Mouse (Mus musculus): ENCODE measurements at regions not wholly inside any gene's neighbourhood (a gene's known extent, or its start where the extent isn't known, plus 50 kb on each side); places are given as distances from the start of the nearest gene placed in this dataset.
"Not testable (repeated sequence)": the region's sequence is repeated elsewhere in the genome, so short reads cannot be mapped to it uniquely, and the experiment has no call there.

DNA sequence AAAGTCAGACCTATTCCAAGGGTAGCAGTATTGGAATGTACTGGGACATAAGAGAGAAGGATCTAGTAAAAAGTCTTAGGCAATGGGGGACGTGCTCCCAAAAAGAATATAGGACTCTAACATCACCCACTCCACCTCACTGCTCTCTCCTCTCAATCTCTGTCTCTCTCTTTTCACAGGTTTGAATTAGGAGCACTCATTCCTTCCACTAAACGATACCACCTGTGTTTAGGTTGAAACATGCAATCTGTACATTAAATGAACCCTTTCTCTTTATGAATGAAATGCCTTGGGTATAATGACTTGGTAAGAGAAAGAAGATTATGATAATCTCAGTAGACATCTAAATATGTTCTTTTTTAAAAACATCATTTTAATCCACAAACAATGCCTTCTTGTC lies 129.4 kb downstream of the Zpld1 start:
- DNase-seq (ENCODE audit: low spot score) = no peak

DNA sequence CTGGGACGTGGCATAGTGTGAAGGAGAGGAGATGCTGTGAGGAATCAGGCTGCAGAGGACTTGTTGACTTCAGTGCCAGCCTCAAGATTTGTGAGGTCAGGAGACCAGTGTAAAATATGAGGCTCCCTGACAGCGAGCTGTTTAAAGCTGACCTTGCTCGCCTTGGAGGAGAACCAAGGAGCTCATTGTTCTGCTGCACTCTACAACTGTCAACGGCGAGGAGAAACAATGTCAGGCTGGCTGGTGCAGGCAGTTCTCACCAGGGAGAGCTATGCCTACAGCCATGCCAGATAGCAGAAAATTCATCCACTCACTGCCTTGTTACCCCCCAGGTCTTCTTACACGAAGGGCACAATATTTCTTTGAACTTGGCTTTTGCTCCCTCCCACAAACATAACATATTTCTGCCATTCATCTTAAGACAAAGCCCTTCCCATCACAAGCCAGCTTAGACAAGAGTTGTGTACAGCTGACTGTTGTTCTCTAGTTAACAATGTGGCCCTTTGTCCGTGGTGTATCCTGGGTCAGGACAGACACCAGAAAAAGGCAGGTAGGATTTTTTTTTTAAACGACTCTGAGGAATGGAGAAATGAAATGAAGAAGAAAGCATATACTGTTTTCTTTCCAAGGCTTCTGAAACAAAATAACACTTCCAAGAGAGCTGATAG lies 131.5 kb downstream of the Zpld1 start:
- no peak for DNase-seq (ENCODE audit: low spot score)

GRCm38 (mm10) chr16:55162926-55163325 lies 134.9 kb downstream of the Zpld1 start:
- DNase-seq (ENCODE audit: low spot score) = no peak

DNA sequence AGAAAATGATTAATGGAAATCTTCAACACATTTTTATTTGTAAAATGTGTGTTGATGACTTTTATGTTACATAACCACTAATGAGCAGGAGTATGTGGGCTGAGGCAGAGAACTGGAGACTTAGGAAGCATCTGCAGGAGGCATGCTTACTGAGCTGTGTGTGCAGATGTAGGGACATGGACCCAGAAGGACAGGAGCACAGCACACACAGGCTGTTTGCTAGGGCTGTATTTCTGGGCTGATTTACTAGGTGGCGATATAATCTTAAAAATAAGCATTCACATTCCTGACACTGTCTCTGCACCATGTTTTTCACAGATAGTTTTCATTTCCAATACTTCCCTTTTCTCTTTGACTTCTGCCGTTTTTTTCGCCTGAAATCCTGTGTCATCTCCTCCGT lies 146.1 kb downstream of the Zpld1 start:
- no peak for DNase-seq (ENCODE audit: low spot score)

DNA sequence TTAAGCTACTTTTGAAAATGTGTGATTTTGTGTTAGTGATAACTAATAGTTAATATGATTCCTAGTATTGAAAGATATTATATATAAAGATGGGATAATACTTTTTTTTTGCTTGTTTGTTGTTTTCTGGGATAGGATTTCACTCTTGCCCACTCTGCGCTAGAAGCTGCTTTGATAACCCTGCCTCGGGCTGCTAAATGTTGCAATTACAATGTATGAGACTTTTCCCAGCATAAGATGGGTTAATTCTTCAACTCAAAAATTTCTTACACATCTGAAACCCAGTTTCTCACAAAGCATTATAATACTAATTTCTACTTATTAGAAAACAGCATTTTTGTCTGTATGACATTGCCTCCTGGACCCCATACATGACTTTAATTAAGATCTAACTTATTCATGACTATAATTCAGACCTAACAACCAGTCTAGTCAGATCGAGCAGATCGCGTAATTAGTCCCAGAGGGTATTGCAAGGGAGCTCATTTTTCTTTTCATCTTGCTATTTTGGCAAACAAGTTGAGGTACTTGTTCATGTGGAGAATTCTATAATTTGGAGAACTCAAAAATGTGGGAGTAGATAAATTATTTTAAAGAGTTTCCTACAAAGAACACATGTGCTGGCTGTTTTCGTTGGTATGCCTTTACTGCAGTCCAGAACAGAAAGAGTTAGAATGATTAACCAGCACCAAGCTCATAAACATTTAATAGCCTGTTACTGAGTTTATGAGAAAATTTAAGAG lies 155.2 kb downstream of the Zpld1 start:
- no peak for DNase-seq (ENCODE audit: low spot score)

DNA sequence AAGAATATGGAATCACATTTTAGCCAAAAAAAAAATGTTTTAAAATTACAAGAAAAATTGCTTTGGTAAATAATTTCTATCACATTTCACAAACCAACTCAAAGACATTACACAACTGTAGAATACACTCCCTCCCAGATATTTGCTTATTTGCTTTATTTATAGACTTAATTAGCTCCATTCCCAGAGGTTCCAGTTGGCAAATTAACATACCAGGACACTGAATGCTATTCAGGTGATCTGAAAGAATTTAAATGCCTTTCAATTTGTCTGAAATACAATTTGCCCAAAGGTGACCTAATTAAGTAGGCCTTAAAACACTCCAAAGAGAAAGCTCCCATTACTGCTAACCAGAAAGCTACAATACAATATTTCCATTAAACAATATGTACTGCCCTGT lies 162.8 kb downstream of the Zpld1 start:
- DNase-seq (ENCODE audit: low spot score) = no peak

GRCm38 (mm10) chr16:55097651-55098050 lies 200.1 kb downstream of the Zpld1 start:
- DNase-seq (ENCODE audit: low spot score) = no peak

- DNase-seq (ENCODE audit: low spot score) = no peak
These were observed 210.3 kb downstream of the Zpld1 start for GRCm38 (mm10) chr16:55087461-55087860.

GRCm38 (mm10) chr16:55076172-55076571 lies 221.6 kb downstream of the Zpld1 start:
- no peak for DNase-seq (ENCODE audit: low spot score)

DNA sequence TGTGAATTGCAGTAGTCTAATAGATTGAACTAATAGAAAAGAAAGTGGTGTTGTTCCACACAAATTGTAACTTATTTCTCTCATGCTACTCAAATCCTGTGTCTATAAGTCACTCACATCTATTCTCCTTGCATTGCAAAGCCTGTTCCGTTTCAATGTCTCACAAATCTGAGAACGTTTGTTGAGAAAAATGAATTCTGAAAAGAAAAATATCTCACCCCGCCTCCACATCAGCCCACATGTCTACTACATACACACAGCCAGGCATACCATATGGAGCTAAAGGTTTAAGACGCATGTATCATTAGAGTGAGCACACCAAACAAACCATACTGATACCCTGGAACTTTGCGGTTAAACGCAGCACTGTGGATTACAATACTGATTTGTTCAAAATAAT lies 258.0 kb downstream of the Zpld1 start:
- no peak for DNase-seq (ENCODE audit: low spot score)

GRCm38 (mm10) chr16:55001661-55002289 lies 296.0 kb downstream of the Zpld1 start:
- DNase-seq (ENCODE audit: low spot score) = no peak

DNA sequence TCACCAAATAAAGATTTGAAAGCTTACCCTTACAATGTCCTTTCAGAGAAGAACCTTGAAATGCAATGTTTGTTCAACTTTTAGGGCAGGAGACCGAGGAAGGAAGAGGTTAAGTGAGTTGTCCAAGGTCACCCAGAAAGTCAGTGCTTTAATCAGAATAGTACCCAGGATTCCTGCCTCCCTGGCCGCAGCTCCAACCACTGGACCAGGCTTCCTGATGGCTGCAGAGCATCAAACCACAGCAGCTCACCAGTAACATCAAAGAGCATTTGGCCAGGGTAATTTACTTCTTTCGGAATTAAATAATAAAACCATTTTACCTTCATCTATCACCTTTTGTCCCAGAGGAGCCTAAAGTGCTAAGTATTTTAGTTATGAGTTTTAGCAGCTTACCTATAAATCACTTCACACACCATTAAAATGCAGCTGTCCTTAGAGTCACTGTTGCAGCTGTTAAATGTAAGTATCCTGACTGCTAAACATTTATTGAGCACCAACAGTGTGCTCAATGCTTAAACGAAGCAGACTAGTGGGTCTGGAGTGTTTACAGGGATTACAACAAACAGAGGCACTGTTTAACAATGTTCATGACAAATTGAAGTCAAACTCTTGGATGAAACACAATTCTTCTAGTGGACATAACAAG lies 306.1 kb downstream of the Zpld1 start:
- no peak for DNase-seq (ENCODE audit: low spot score)

GRCm38 (mm10) chr16:54983759-54984218 lies 314.0 kb downstream of the Zpld1 start:
- DNase-seq (ENCODE audit: low spot score) = peak; percentile 6

GRCm38 (mm10) chr16:54970356-54970755 lies 327.4 kb downstream of the Zpld1 start:
- DNase-seq (ENCODE audit: low spot score) = no peak

DNA sequence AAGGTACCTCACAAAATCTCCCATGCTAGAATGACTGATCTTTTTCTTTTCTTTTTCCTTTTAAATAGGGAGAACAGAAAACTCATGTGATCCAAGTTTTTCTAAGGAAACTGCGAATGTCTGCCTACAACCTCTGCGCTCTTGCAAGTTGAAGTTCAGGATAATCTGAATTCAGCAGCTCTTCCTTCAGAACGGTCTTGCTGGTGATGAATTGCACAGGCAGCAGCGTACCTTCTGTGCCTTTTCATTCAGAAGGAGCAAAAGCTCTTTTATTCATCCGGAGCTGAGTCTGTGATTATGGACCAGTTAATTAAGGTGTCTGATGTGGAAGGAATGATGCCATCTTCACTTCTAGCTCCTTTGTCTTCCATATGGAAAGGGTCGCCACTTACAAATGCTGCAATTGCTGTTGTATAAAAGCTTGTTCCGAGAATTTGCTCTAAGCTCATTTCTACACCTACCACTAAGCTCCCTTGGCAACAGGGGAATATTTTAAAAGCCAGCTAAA lies 353.9 kb downstream of the Zpld1 start:
- DNase-seq (ENCODE audit: low spot score) = no peak

DNA sequence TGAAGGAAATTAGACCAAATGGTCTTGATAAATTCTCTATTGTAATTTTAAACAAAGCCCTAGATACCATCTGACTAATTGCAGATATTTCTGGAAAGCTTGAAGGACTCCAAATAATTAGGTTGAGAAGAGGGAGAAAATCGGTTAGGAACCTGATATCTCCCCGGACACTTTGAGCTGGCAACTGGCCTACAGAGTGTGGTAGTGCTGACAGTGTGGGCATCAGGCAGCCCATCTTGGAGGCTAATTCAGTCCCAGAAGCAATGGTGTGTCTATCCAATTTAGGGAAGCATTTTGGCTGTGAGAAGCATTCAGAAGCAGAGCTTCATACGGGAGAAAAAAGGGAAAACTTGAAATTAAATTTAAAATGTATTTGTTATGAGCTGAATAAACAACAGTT lies 369.5 kb downstream of the Zpld1 start:
- no peak for DNase-seq (ENCODE audit: low spot score)

DNA sequence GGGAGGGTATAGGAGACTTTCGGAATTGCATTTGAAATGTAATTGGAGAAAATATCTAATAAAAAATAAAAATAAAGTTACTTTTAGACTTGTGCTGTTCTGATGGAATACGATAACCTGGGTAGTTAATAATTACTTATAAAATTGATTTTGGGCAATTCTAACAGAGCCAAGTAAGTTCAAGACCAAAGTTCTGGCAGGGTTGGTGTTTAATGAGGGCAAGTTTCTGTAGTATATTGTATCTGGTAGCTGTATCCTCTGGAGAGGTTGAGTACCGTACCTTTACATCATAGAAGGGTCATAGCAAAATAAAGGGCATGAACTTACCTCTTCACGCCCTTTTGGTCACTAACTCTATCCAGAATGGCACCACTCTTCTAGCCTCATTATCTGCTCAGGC lies 394.9 kb downstream of the Zpld1 start:
- no peak for DNase-seq (ENCODE audit: low spot score)

DNA sequence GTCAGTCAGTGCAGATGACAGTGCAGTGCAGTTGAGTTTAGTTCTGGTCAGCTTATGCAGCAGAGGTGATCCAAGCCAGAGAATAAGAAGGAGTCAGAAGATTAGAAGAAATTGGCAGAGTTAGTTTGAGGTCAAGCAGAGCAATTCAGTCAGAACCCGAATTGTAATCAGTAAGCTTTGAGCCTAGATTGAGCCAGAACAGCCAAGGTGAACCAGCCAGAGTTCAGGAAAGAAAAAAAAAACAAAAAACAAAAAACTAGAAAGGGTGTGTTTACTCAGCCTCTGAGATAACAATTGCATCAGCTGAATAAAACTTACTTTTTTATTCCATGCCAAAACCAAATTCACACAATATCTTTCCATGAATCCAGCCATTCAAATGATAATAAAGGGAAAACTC lies 396.3 kb downstream of the Zpld1 start:
- DNase-seq (ENCODE audit: low spot score) = no peak

- DNase-seq (ENCODE audit: low spot score) = no peak
These were observed 403.1 kb downstream of the Zpld1 start for GRCm38 (mm10) chr16:54894661-54895060.

DNA sequence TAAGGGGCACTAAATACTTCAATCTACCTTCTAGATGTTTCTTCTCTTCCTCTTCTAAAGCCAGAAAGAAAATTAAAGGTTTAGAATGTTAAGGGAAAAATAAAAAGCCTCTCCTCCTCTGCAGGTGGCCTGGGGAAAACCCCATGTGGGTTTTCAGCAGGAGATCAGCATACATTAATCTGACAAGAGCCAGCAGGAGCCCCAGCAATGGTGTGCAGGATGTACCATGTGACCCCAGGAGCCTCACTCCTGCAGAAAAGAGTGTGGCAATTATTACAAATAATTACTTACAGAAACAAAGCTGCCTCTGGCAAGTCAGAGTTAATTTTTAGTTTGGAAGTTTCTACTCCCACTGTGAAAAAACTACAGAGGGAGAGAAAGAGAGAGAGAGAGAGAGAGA lies 440.4 kb downstream of the Zpld1 start:
- DNase-seq (ENCODE audit: low spot score) = no peak

DNA sequence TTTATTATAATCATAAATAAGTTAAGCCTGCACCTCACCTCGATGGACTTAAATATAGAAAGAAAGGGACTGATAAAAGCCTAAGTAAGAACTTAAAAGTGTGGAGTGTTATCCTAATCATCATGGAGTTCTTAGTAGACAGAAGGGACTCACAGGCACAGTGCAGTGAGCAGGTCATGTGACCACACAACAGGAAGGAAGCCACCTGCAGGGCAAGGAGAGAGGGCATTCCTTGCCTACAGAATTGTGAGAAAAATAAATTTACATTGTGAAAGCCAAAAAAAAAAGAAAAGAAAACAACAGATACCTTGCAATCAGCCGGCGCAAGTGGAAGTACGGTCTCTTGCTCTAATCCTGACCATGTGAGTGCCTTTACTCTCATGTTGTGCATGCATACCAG lies 454.8 kb downstream of the Zpld1 start:
- not testable (repeated sequence) for DNase-seq (ENCODE audit: low spot score)

Measured in MN1 (cell line).